Mouse (Mus musculus) kidney, adult 2 months (tissue): ENCODE results near the gene Cdx2.

Experiments used
- CTCF ChIP-seq: fragments of 200-500 bp; conservative IDR thresholded peaks from 2 replicates; pipeline ENCODE4 v1.5.1; 2011; ENCODE audit warnings: low read depth, mild to moderate bottlenecking, control low read depth, low read length, moderate library complexity, mixed read lengths; ENCODE audit not compliant: insufficient read depth, insufficient read length
- POLR2A ChIP-seq: fragments of 200-500 bp; IDR thresholded peaks from one replicate; pipeline ENCODE4 v1.6.1; 2011; ENCODE audit warnings: low read depth, low read length, control low read depth

GRCm38 (mm10) chr5:147302141-147302540 lies 4.9 kb downstream of the Cdx2 start:
- TF ChIP-seq CTCF (no peak), POLR2A (no peak)
